Mouse (Mus musculus) stomach, embryonic 14.5 days (tissue): ENCODE measurements around the gene Syne3. TPM values are rescaled to one million over a fixed set of nuclear protein-coding genes. Genes with fewer than 3 reads are reported as not detected.

Experiments used
- ATAC-seq: fragments of 200-750 bp; cut with Nextera tagmentation; 2 replicates; pipeline ENCODE4 v1.8.0; 2017; ENCODE audit warnings: low read depth, moderate TSS enrichment; ENCODE audit not compliant: insufficient number of reproducible peaks, insufficient read depth, low FRiP score
- H3K27ac ChIP-seq: fragments of 300-500 bp; sonication (generic); 2 replicates; pipeline ENCODE4 v1.5.1; 2014; ENCODE audit warnings: mild to moderate bottlenecking, low read length, moderate library complexity, mixed read lengths
- H3K27me3 ChIP-seq: fragments of 300-500 bp; sonication (generic); 2 replicates; pipeline ENCODE4 v1.6.1; 2014; ENCODE audit warnings: low read length, control low read depth, mixed read lengths; ENCODE audit not compliant: control insufficient read depth, insufficient read depth
- H3K36me3 ChIP-seq: fragments of 300-500 bp; sonication (generic); 2 replicates; pipeline ENCODE4 v1.6.1; 2014; ENCODE audit warnings: mild to moderate bottlenecking, control low read depth, low read length, moderate library complexity, mixed read lengths; ENCODE audit not compliant: control insufficient read depth, insufficient read depth
- H3K4me1 ChIP-seq: fragments of 300-500 bp; sonication (generic); 2 replicates; pipeline ENCODE4 v1.6.1; 2014; ENCODE audit warnings: low read length, control low read depth, mixed read lengths; ENCODE audit not compliant: control insufficient read depth, insufficient read depth
- H3K4me2 ChIP-seq: fragments of 300-500 bp; sonication (generic); replicated peaks from 2 replicates; pipeline ENCODE4 v1.6.1; 2014; ENCODE audit warnings: low read depth, low read length, control low read depth
- H3K4me3 ChIP-seq: fragments of 300-500 bp; sonication (generic); 2 replicates; pipeline ENCODE4 v1.5.1; 2014; ENCODE audit warnings: low read depth, low read length, control low read depth
- H3K9ac ChIP-seq: fragments of 300-500 bp; sonication (generic); replicated peaks from 2 replicates; pipeline ENCODE4 v1.6.1; 2014; ENCODE audit warnings: low read depth, mild to moderate bottlenecking, control low read depth, low read length, moderate library complexity, mixed read lengths
- H3K9me3 ChIP-seq: fragments of 300-500 bp; sonication (generic); 2 replicates; pipeline ENCODE4 v1.6.1; 2016; ENCODE audit warnings: low read depth, low read length, control low read depth; ENCODE audit not compliant: control insufficient read depth
- WGBS: fragments of 180-500 bp; shearing (Covaris S2); extraction: QIAGEN DNeasy Blood & Tissue Kit; methylation state at CpG from one replicate; pipeline ENCODE4 v1.1.7; 2014; 5-methylcytosine and 5-hydroxymethylcytosine counted together
- polyA plus RNA-seq: library from polyadenylated mRNA; unstranded; fragments of >200 nt; fragmentation: Nextera tagmentation; extraction: Ambion mirVana; gene quantifications from 2 replicates; pipeline ENCODE4 v1.2.1, GENCODE M21; 2014

Syne3 gene
- polyA plus RNA-seq, 1 experiment from 2014 or later, result 0.59 TPM

DNA sequence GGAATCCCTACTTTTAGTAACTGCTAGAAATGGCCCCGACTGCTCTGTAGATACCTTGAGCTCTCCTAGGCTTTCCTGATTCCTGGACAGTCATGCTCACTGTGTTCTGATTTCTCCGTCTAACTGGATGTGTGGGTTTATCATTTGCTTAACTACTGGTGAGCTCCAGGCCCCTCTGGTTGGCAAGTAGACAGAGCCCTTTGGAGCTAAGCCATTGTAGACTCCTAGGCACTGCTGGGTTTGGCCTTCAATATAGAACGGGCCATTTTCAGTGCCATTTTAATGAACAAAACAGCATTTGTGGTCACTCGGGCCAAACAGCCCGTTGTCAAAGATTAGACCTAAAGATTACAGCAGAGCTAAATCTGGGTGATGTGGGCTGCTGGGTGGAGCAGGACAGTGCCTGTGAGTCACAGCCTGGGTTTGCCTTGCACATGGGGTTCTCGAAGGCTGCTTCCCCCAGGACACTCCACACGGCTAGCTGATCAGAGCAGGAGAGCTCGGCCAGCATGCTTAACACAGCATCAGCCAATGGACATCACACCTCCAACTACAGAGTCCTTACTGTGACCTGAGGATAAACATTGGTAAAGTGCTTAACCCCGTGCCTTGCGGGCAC is 17.4 kb downstream of the Syne3 start:
- Histone ChIP-seq H3K27ac (no peak overlapping the region), H3K27me3 (no peaks in the 10 kb centered on the region), H3K4me2 (no peak overlapping the region), H3K36me3 (no peaks in the 10 kb centered on the region), H3K9me3 (no peaks in the 10 kb centered on the region), H3K4me1 (no peaks in the 10 kb centered on the region), H3K4me3 (no peak overlapping the region), H3K9ac (no peak overlapping the region)
- 81% methylated on average over 10 of the region's 10 CpGs for WGBS
- ATAC-seq, result no peak

GRCm38 (mm10) chr12:104990741-104991454 is 18.7 kb downstream of the Syne3 start:
- H3K4me3 ChIP-seq, result no peak overlapping the region
- H3K4me1 ChIP-seq, result no peaks in the 10 kb centered on the region
- ATAC-seq, result no peak
- no peak overlapping the region for H3K9ac ChIP-seq
- no peaks in the 10 kb centered on the region for H3K36me3 ChIP-seq
- no peaks in the 10 kb centered on the region for H3K27me3 ChIP-seq
- H3K4me2 ChIP-seq, result no peak overlapping the region
- H3K9me3 ChIP-seq, result no peaks in the 10 kb centered on the region
- H3K27ac ChIP-seq, result no peak overlapping the region
- WGBS, result 85% methylated on average over 13 of the region's 13 CpGs

DNA sequence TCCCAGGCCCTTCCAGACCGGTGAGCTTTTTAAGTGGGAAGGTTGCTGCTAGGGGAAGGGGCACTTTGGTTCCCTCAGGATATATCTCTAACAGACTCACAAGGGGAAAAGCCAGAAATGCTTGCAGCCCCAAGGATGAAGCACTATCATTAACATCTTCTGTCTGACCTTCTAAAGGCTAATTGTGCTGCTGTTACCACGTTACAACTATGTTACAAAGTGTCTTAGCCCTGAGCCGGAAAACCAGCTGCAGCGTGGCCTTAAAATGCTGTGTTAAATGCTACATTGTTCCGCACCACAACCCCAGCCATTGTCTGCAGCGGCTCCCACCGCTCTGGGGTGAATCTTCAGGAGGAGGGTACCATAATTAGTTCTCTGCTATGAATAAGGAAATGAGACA is 21.7 kb downstream of the Syne3 start:
- Histone ChIP-seq H3K9me3 (no peaks in the 10 kb centered on the region), H3K4me2 (no peak overlapping the region), H3K27me3 (no peaks in the 10 kb centered on the region), H3K4me3 (no peak overlapping the region), H3K36me3 (no peaks in the 10 kb centered on the region), H3K9ac (no peak overlapping the region), H3K27ac (no peak overlapping the region), H3K4me1 (0 out of 2 replicates have a peak, but pooled peaks cover 4% of the 10 kb centered on the region)
- ATAC-seq, result no peak
- WGBS, result 80% methylated on average over 7 of the region's 7 CpGs

- no peak overlapping the region for H3K9ac ChIP-seq
- H3K27ac ChIP-seq, result no peak overlapping the region
- 0 out of 2 replicates have a peak, but pooled peaks cover 4% of the 10 kb centered on the region for H3K4me1 ChIP-seq
- ATAC-seq, result no peak
- H3K4me2 ChIP-seq, result no peak overlapping the region
- no peaks in the 10 kb centered on the region for H3K9me3 ChIP-seq
- H3K27me3 ChIP-seq, result no peaks in the 10 kb centered on the region
- WGBS, result 92% methylated on average over 9 of the region's 9 CpGs
- H3K4me3 ChIP-seq, result no peak overlapping the region
- no peaks in the 10 kb centered on the region for H3K36me3 ChIP-seq
These were observed 22.8 kb downstream of the Syne3 start for GRCm38 (mm10) chr12:104986781-104987180.

GRCm38 (mm10) chr12:104986001-104986400 is 23.6 kb downstream of the Syne3 start:
- H3K4me3 ChIP-seq, result no peak overlapping the region
- WGBS, result 83% methylated on average over 2 of the region's 2 CpGs
- no peaks in the 10 kb centered on the region for H3K9me3 ChIP-seq
- H3K4me1 ChIP-seq, result 0 out of 2 replicates have a peak, but pooled peaks cover 4% of the 10 kb centered on the region
- H3K27ac ChIP-seq, result no peak overlapping the region
- no peak overlapping the region for H3K4me2 ChIP-seq
- no peaks in the 10 kb centered on the region for H3K27me3 ChIP-seq
- H3K9ac ChIP-seq, result no peak overlapping the region
- ATAC-seq, result no peak
- H3K36me3 ChIP-seq, result no peaks in the 10 kb centered on the region

DNA sequence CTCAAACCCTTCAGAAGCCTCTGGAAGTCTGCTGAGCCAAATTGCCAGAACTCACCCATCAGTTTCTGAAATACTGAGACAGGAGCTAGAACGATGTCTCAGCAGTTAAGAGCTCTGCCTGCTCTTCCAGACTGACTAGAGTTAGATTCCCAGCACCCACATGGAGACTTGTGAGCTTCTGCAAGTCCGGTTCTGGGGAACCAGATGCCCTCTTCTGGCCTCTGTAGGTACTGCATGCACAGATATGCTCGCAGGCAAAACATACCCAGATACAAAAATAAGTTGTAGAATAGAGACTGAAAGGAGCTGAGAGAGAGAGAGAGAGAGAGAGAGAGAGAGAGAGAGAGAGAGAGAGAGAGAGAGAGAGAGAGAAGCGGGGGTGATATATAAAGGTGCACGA is 24.5 kb downstream of the Syne3 start:
- Histone ChIP-seq H3K27me3 (no peaks in the 10 kb centered on the region), H3K27ac (no peak overlapping the region), H3K4me1 (0 out of 2 replicates have a peak, but pooled peaks cover 4% of the 10 kb centered on the region), H3K4me3 (no peak overlapping the region), H3K36me3 (no peaks in the 10 kb centered on the region), H3K9ac (no peak overlapping the region), H3K4me2 (no peak overlapping the region), H3K9me3 (no peaks in the 10 kb centered on the region)
- ATAC-seq, result no peak
- WGBS, result 83% methylated on average over 5 of the region's 5 CpGs

- Histone ChIP-seq H3K4me3 (no peak overlapping the region), H3K27me3 (no peaks in the 10 kb centered on the region), H3K4me1 (0 out of 2 replicates have a peak, but pooled peaks cover 5% of the 10 kb centered on the region), H3K4me2 (no peak overlapping the region), H3K27ac (no peak overlapping the region), H3K9ac (no peak overlapping the region), H3K36me3 (no peaks in the 10 kb centered on the region), H3K9me3 (no peaks in the 10 kb centered on the region)
- no peak for ATAC-seq
- 56% methylated on average over 7 of the region's 7 CpGs for WGBS
These were observed 26.1 kb downstream of the Syne3 start for GRCm38 (mm10) chr12:104983476-104983875.

DNA sequence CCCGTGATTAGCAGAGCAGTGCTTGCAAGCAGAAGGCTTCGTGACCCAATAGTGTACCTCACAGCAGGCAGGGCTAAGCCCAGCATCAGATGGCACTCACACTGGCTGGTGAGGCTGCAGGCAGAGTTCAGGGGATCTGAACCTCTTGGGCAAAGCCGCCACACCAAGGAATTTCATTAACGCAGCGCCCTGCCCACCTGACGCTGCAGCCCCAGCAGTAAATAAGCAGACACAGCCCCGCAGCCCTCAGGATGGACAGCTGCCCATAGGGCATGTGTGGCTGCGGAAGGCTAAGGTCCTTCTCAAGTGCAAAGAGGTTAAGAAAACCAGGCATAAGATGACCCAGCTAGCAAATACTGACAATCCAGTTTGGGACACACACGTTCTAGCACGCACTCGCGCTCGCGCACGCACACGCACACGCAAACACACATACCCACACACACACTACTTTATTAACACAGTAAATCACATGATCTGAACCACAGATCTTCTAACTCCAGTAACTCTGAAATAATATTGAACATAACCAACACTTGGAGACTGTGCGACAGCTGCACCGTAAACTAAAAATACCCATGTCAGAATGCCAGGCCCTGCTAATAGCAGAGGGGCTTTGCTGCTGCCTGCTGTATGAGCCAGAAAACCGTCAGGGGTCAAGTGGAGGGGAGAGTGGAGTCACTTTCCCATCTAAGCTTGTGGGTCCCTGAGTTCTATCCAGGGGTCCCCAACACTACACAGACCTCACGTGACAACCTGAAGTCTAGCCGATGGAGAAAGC is 30.5 kb downstream of the Syne3 start:
- Histone ChIP-seq H3K27ac (no peak overlapping the region), H3K4me2 (no peak overlapping the region)
- WGBS, result 72% methylated on average over 22 of the region's 22 CpGs

More for the DNA sequence above, 30.5 kb downstream of the Syne3 start:
- Histone ChIP-seq H3K9me3 (no peaks in the 10 kb centered on the region), H3K27me3 (no peaks in the 10 kb centered on the region), H3K36me3 (no peaks in the 10 kb centered on the region), H3K4me1 (peaks cover 12% of the 10 kb centered on the region; the same call in 1 of the 2 replicates), H3K4me3 (no peak overlapping the region), H3K9ac (no peak overlapping the region)
- ATAC-seq, result no peak
